Mouse (Mus musculus) erythroblast, embryonic 14.5 days (primary cell): Measurements from ENCODE around the gene Bahcc1. TPM values are rescaled to one million over a fixed set of nuclear protein-coding genes. Genes with fewer than 3 reads are reported as not detected.

ENCODE experiments used
- H3K27me3 ChIP-seq: 2 replicates; pipeline ENCODE4 v1.6.1; 2012; ENCODE audit warnings: inconsistent platforms; ENCODE audit not compliant: control insufficient read depth
- H3K36me3 ChIP-seq: 2 replicates; pipeline ENCODE4 v1.6.1; 2012; ENCODE audit warnings: mild to moderate bottlenecking, inconsistent platforms; ENCODE audit not compliant: control insufficient read depth
- H3K4me1 ChIP-seq: 2 replicates; pipeline ENCODE4 v1.6.1; 2012; ENCODE audit warnings: inconsistent platforms; ENCODE audit not compliant: control insufficient read depth
- H3K4me3 ChIP-seq: replicated peaks from 2 replicates; pipeline ENCODE3; 2012; ENCODE audit warnings: moderate library complexity, mild to moderate bottlenecking, inconsistent platforms
- H3K9me3 ChIP-seq: 2 replicates; pipeline ENCODE4 v1.6.1; 2012; ENCODE audit warnings: low read length, inconsistent platforms, mixed read lengths; ENCODE audit not compliant: control insufficient read depth
- GATA1 ChIP-seq: IDR thresholded peaks from 2 replicates; pipeline ENCODE4 v1.6.1; 2012; ENCODE audit warnings: low read length, inconsistent platforms, mixed read lengths
- TAL1 ChIP-seq: IDR thresholded peaks from 3 replicates; pipeline ENCODE4 v1.6.1; 2012; ENCODE audit warnings: low read length, inconsistent platforms, mixed read lengths
- polyA plus RNA-seq: library from polyadenylated mRNA; stranded (reverse); fragments of >175 nt; gene quantifications from 2 replicates; pipeline ENCODE4 v1.2.3, GENCODE M21; 2012

Gene Bahcc1
- polyA plus RNA-seq, 1 experiment: 0.21 TPM

- H3K4me3 ChIP-seq: no peak overlapping the region
- H3K9me3 ChIP-seq: peaks cover 19% of the 10 kb centered on the region
- peaks cover 8% of the 10 kb centered on the region for H3K4me1 ChIP-seq
- H3K36me3 ChIP-seq: peaks cover 15% of the 10 kb centered on the region
- TF ChIP-seq GATA1: no peak
- no peak for TF ChIP-seq TAL1
- H3K27me3 ChIP-seq: no peaks in the 10 kb centered on the region
Measured at GRCm38 (mm10) chr11:120290266-120290665, 57.5 kb downstream of the Bahcc1 start.

- TF ChIP-seq GATA1 (no peak), TAL1 (no peak)
- H3K27me3 ChIP-seq: no peaks in the 10 kb centered on the region
- H3K4me1 ChIP-seq: peaks cover 11% of the 10 kb centered on the region
- H3K9me3 ChIP-seq: peaks cover 10% of the 10 kb centered on the region
- no peak overlapping the region for H3K4me3 ChIP-seq
- peaks cover 8% of the 10 kb centered on the region for H3K36me3 ChIP-seq
Measured at GRCm38 (mm10) chr11:120293714-120294113, 61.0 kb downstream of the Bahcc1 start.

GRCm38 (mm10) chr11:120296305-120297144 lies 63.8 kb downstream of the Bahcc1 start:
- Histone ChIP-seq H3K36me3 (no peaks in the 10 kb centered on the region), H3K4me1 (peaks cover 36% of the 10 kb centered on the region), H3K4me3 (no peak overlapping the region), H3K9me3 (no peaks in the 10 kb centered on the region), H3K27me3 (no peaks in the 10 kb centered on the region)
- TF ChIP-seq TAL1: no peak
- no peak for TF ChIP-seq GATA1

GRCm38 (mm10) chr11:120297767-120298166 lies 65.0 kb downstream of the Bahcc1 start:
- no peaks in the 10 kb centered on the region for H3K9me3 ChIP-seq
- TF ChIP-seq TAL1: no peak
- no peak for TF ChIP-seq GATA1
- H3K27me3 ChIP-seq: no peaks in the 10 kb centered on the region
- no peaks in the 10 kb centered on the region; the same call in 1 of the 2 replicates for H3K36me3 ChIP-seq
- peaks cover 49% of the 10 kb centered on the region for H3K4me1 ChIP-seq
- H3K4me3 ChIP-seq: no peak overlapping the region

GRCm38 (mm10) chr11:120298441-120299141 lies 65.8 kb downstream of the Bahcc1 start:
- Histone ChIP-seq H3K36me3 (no peaks in the 10 kb centered on the region; the same call in 1 of the 2 replicates), H3K9me3 (no peaks in the 10 kb centered on the region), H3K4me1 (peaks cover 55% of the 10 kb centered on the region), H3K4me3 (no peak overlapping the region), H3K27me3 (no peaks in the 10 kb centered on the region)
- TF ChIP-seq TAL1: no peak
- no peak for TF ChIP-seq GATA1

GRCm38 (mm10) chr11:120299484-120299883 lies 66.7 kb downstream of the Bahcc1 start:
- H3K4me3 ChIP-seq: no peak overlapping the region
- H3K36me3 ChIP-seq: no peaks in the 10 kb centered on the region; the same call in 1 of the 2 replicates
- peaks cover 62% of the 10 kb centered on the region for H3K4me1 ChIP-seq
- TF ChIP-seq GATA1 (no peak), TAL1 (no peak)
- no peaks in the 10 kb centered on the region for H3K9me3 ChIP-seq
- H3K27me3 ChIP-seq: no peaks in the 10 kb centered on the region

- peaks cover 93% of the 10 kb centered on the region for H3K4me1 ChIP-seq
- H3K4me3 ChIP-seq: peak overlapping the region; percentile 75
- TF ChIP-seq GATA1: no peak
- TF ChIP-seq TAL1: no peak
Measured at GRCm38 (mm10) chr11:120303119-120303518, 70.4 kb downstream of the Bahcc1 start.

GRCm38 (mm10) chr11:120303559-120304349 lies 71.0 kb downstream of the Bahcc1 start:
- TF ChIP-seq GATA1 (peak; percentile 39; the same call in 1 of the 2 replicates), TAL1 (peak; percentile 59)
- no peaks in the 10 kb centered on the region; the same call in 1 of the 2 replicates for H3K36me3 ChIP-seq
- peaks cover 95% of the 10 kb centered on the region for H3K4me1 ChIP-seq
- no peaks in the 10 kb centered on the region for H3K9me3 ChIP-seq
- peak overlapping the region; percentile 75 for H3K4me3 ChIP-seq
- H3K27me3 ChIP-seq: peaks cover 27% of the 10 kb centered on the region

More at GRCm38 (mm10) chr11:120303119-120303518, 70.4 kb downstream of the Bahcc1 start:
- Histone ChIP-seq H3K9me3 (no peaks in the 10 kb centered on the region), H3K27me3 (peaks cover 21% of the 10 kb centered on the region), H3K36me3 (no peaks in the 10 kb centered on the region; the same call in 1 of the 2 replicates)

GRCm38 (mm10) chr11:120304350-120304694 lies 71.6 kb downstream of the Bahcc1 start:
- Histone ChIP-seq H3K9me3 (peaks cover 2% of the 10 kb centered on the region; the same call in 1 of the 2 replicates), H3K27me3 (peaks cover 33% of the 10 kb centered on the region), H3K4me3 (peak overlapping the region; percentile 75), H3K4me1 (peaks cover 89% of the 10 kb centered on the region), H3K36me3 (no peaks in the 10 kb centered on the region; the same call in 1 of the 2 replicates)
- TF ChIP-seq TAL1 (no peak), GATA1 (no peak)
